Mouse (Mus musculus): Measurements from ENCODE around the gene Mtfmt. TPM values are rescaled to one million over a fixed set of nuclear protein-coding genes. Genes with fewer than 3 reads are reported as not detected.
A peak's percentile ranks its signal among the peaks of the same experiment; 100 is the strongest.

Mtfmt gene
- total RNA-seq (2014; rRNA removed) (18.1 and 19.3 TPM in 2 replicates), polyA plus RNA-seq (2015; fragmentation: Nextera tagmentation; extraction: Ambion mirVana) (13.7 and 19.0 TPM in 2 replicates)

GRCm38 (mm10) chr9:65435671-65436301 is at the start of gene Mtfmt:
Gene Mtfmt (plus strand): TSS chr9:65435782.
- ATAC-seq, result peak; percentile 98

DNA sequence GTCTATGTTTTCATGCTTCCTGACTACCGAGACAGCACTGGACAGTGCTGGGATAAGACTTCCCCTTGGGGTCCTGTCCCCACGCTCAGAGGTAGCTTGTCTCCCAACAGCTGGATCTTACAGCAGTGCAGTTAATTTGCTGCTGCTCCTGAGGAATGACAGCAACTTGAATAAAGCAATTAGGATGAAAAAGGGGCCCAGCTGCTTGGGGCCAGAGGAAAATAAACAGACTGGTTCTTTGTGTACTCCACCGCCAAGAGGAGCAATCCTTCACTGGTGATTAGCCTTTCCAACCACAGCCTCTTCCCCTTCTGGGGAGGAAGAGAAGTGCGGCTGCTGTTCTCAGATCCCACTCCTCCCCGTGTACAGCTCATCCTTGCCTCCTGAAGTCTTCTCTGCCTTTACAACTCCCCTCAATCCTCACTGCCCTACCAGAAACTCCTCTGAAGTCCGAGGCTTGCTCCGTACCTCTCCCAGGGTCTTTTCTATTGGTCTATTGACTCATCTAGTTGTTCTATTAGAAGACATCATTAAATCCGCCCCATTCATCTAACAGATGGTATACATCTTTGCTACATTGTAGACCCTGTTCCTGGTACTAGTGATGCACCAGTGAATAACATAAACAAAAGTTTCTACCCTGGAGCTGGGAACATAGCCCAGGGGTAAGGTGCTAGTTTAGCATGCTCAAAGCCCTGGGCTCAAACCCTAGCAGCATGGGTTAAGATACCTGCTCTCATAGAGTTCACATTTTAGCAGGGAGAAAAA is 49.0 kb upstream of the Mtfmt start:
- TF ChIP-seq CTCF (IDR thresholded peaks at IDR 0.05; ENCODE audit: low read depth), result no peak
- 32% methylated on average over 8 of the region's 8 CpGs for WGBS
- H3K27me3 ChIP-seq (ENCODE audit: insufficient read depth, low read length), result peaks cover 13% of the 10 kb centered on the region

More at GRCm38 (mm10) chr9:65435671-65436301, at the start of gene Mtfmt:
- peaks cover 8% of the 10 kb centered on the region for H3K36me3 ChIP-seq (ENCODE audit: insufficient read depth)
- H3K4me3 ChIP-seq (ENCODE audit: low read depth, low read length), result peak within 1 kb of the TSS; percentile 79
- DNase-seq, result peak; percentile 96
- TF ChIP-seq CTCF (IDR thresholded peaks at IDR 0.05; ENCODE audit: low read depth), result 0 out of 2 replicates have a peak, but pooled peaks have one; percentile 4
- H3K4me1 ChIP-seq (ENCODE audit: insufficient read depth), result peaks cover 4% of the 10 kb centered on the region
- H3K9me3 ChIP-seq (ENCODE audit: low read length), result no peaks in the 10 kb centered on the region
- H3K27ac ChIP-seq (ENCODE audit: low read depth, low read length), result peak within 1 kb of the TSS; percentile 47; the same call in 1 of the 2 replicates
- H3K27me3 ChIP-seq (ENCODE audit: insufficient read depth, low read length), result no peaks in the 10 kb centered on the region
- peak within 1 kb of the TSS; percentile 73 for H3K4me2 ChIP-seq (ENCODE audit: low read depth)
- WGBS, result 3% methylated on average over 53 of the region's 54 CpGs
- peak within 1 kb of the TSS; percentile 72 for H3K9ac ChIP-seq

GRCm38 (mm10) chr9:65390752-65391612 is 44.6 kb upstream of the Mtfmt start:
- 19% methylated on average over 94 of the region's 96 CpGs for WGBS
- Histone ChIP-seq H3K9me3 (ENCODE audit: low read length) (no peaks in the 10 kb centered on the region), H3K4me3 (ENCODE audit: low read depth, low read length) (peak overlapping the region; percentile 39), H3K9ac (peak overlapping the region; percentile 40), H3K27me3 (ENCODE audit: insufficient read depth, low read length) (peaks cover 22% of the 10 kb centered on the region), H3K36me3 (ENCODE audit: insufficient read depth) (no peaks in the 10 kb centered on the region), H3K27ac (ENCODE audit: low read depth, low read length) (no peak overlapping the region), H3K4me1 (ENCODE audit: insufficient read depth) (no peaks in the 10 kb centered on the region), H3K4me2 (ENCODE audit: low read depth) (peak overlapping the region; percentile 54)
- ATAC-seq, result peak; percentile 73
- TF ChIP-seq CTCF (IDR thresholded peaks at IDR 0.05; ENCODE audit: low read depth), result no peak
- DNase-seq, result peak; percentile 46

More for the DNA sequence above, 49.0 kb upstream of the Mtfmt start:
- Histone ChIP-seq H3K27ac (ENCODE audit: low read depth, low read length) (no peak overlapping the region), H3K4me3 (ENCODE audit: low read depth, low read length) (no peak overlapping the region), H3K4me2 (ENCODE audit: low read depth) (no peak overlapping the region), H3K4me1 (ENCODE audit: insufficient read depth) (no peaks in the 10 kb centered on the region), H3K36me3 (ENCODE audit: insufficient read depth) (no peaks in the 10 kb centered on the region), H3K9me3 (ENCODE audit: low read length) (no peaks in the 10 kb centered on the region), H3K9ac (no peak overlapping the region)
- no peak for ATAC-seq
- DNase-seq, result no peak

DNA sequence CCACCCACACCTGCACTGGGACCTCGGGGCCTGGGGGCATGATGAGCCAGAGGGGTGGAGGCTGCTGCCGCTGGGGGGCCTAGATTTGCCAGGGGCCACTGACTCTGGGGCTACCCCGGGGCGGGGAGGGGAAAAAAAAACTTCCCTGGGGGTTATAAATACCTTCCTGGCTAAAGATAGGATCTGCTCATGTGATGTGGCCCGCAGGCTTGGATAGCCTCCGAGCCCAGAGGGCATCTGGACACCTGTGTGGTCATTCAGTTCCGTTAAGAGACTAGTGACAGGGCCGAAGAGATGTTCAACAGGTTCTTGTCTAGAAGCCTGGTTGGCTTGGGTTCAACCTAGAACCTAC is 44.0 kb upstream of the Mtfmt start, which contains the start of gene Kbtbd13:
TSS of gene Kbtbd13 (minus strand) at position 40 of the 352 bp plus-strand sequence.
- Histone ChIP-seq H3K27ac (ENCODE audit: low read depth, low read length) (no peak within 1 kb of the TSS), H3K4me3 (ENCODE audit: low read depth, low read length) (peak within 1 kb of the TSS; percentile 39), H3K36me3 (ENCODE audit: insufficient read depth) (no peaks in the 10 kb centered on the region), H3K27me3 (ENCODE audit: insufficient read depth, low read length) (peaks cover 22% of the 10 kb centered on the region), H3K4me1 (ENCODE audit: insufficient read depth) (no peaks in the 10 kb centered on the region), H3K4me2 (ENCODE audit: low read depth) (peak within 1 kb of the TSS; percentile 54), H3K9me3 (ENCODE audit: low read length) (no peaks in the 10 kb centered on the region), H3K9ac (peak within 1 kb of the TSS; percentile 40)
- DNase-seq, result no peak
- no peak for ATAC-seq
- no peak for TF ChIP-seq CTCF (IDR thresholded peaks at IDR 0.05; ENCODE audit: low read depth)
- WGBS, result 45% methylated on average over 8 of the region's 8 CpGs

DNA sequence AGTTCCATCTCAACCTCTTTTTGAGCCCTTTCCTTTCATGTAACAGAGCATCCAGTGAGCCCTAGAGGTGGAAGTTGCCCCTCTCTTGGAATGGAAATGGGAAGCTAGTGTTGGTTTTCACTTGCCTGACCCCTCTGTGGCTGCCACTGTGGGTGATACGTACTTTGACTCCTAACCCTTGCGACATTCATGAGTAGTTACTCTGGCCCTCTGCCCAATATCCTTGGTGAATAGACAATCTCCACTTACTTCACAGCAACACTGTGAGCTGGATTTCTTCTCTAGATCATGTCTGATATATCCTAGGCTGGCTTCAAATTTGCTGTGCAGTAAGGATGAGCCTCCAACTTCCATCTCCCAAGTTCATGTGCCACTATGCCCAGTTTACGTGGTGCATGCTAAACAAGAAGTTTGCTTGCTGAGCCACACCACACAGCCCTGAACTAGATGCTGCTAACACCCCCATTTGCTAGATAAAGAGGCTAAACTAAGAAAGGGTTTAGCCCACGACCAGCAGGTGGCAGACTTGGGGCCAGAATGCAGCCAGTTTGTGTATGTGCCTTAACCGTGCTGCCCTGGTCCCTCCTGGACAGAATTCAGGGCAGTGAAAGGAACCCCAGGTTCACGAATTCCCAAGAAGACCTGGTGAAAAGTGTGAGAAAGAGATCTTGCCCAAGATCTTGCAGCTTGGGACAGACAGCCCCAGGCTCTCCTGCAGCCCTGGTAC is 42.8 kb upstream of the Mtfmt start:
- TF ChIP-seq CTCF (IDR thresholded peaks at IDR 0.05; ENCODE audit: low read depth), result peak; percentile 72
- Histone ChIP-seq H3K27ac (ENCODE audit: low read depth, low read length) (no peak overlapping the region), H3K4me3 (ENCODE audit: low read depth, low read length) (no peak overlapping the region), H3K9ac (no peak overlapping the region), H3K4me1 (ENCODE audit: insufficient read depth) (peaks cover under 1% of the 10 kb centered on the region; the same call in 1 of the 2 replicates), H3K27me3 (ENCODE audit: insufficient read depth, low read length) (peaks cover 22% of the 10 kb centered on the region), H3K9me3 (ENCODE audit: low read length) (no peaks in the 10 kb centered on the region), H3K36me3 (ENCODE audit: insufficient read depth) (no peaks in the 10 kb centered on the region), H3K4me2 (ENCODE audit: low read depth) (no peak overlapping the region)
- 31% methylated on average over 6 of the region's 6 CpGs for WGBS
- ATAC-seq (no peak), DNase-seq (peak; percentile 48)

DNA sequence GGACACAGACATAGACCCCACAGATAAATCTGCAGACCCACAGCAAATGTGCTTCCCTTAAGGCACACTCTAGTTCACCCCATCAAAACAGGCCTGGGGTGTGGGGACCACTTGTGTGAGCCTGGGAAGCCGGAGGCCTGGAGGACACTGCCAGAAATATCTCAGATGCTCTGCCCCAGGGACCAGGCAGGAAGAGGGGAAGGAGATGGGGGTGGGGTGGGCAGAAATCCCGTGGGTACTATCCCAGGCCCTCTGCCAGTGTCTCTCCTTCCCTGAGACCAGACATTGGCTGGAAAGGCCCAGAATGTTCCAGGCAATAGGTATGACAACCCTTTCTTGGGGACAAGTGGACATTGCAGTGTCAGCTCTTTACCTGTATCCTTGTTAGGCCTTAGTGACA is 42.0 kb upstream of the Mtfmt start:
- Histone ChIP-seq H3K4me3 (ENCODE audit: low read depth, low read length) (no peak overlapping the region), H3K9me3 (ENCODE audit: low read length) (no peaks in the 10 kb centered on the region), H3K27ac (ENCODE audit: low read depth, low read length) (no peak overlapping the region), H3K36me3 (ENCODE audit: insufficient read depth) (no peaks in the 10 kb centered on the region), H3K4me2 (ENCODE audit: low read depth) (no peak overlapping the region), H3K27me3 (ENCODE audit: insufficient read depth, low read length) (peaks cover 22% of the 10 kb centered on the region), H3K4me1 (ENCODE audit: insufficient read depth) (peaks cover 6% of the 10 kb centered on the region; the same call in 1 of the 2 replicates), H3K9ac (no peak overlapping the region)
- ATAC-seq (no peak), DNase-seq (no peak)
- 37% methylated on average over 2 of the region's 2 CpGs for WGBS
- TF ChIP-seq CTCF (IDR thresholded peaks at IDR 0.05; ENCODE audit: low read depth), result no peak
